Mouse (Mus musculus) intestine, embryonic 14.5 days (tissue): ENCODE results near the gene Tns3. TPM values are rescaled to one million over a fixed set of nuclear protein-coding genes. Genes with fewer than 3 reads are reported as not detected.

Source experiments
- ATAC-seq: fragments of 200-750 bp; cut with Nextera tagmentation; replicated peaks from 2 replicates; pipeline ENCODE4 v1.8.0; 2017; ENCODE audit warnings: low read depth, moderate number of reproducible peaks, moderate TSS enrichment, moderate library complexity; ENCODE audit not compliant: low FRiP score, low TSS enrichment
- DNase-seq: peaks from one replicate; pipeline ENCODE4 v3.0.0-alpha.2; 2018; ENCODE audit warnings: low spot score
- H3K27ac ChIP-seq: fragments of 300-500 bp; sonication (generic); 2 replicates; pipeline ENCODE4 v1.5.1; 2014; ENCODE audit warnings: low read depth, mild to moderate bottlenecking, control low read depth
- H3K27me3 ChIP-seq: fragments of 300-500 bp; sonication (generic); replicated peaks from 2 replicates; pipeline ENCODE4 v1.6.1; 2014; ENCODE audit warnings: low read length, control low read depth; ENCODE audit not compliant: control insufficient read depth, insufficient read depth
- H3K36me3 ChIP-seq: fragments of 300-500 bp; sonication (generic); 2 replicates; pipeline ENCODE4 v1.6.1; 2014; ENCODE audit warnings: low read length, control low read depth; ENCODE audit not compliant: control insufficient read depth, insufficient read depth
- H3K4me1 ChIP-seq: fragments of 300-500 bp; sonication (generic); replicated peaks from 2 replicates; pipeline ENCODE4 v1.6.1; 2014; ENCODE audit warnings: low read length, control low read depth, mixed read lengths; ENCODE audit not compliant: control insufficient read depth, insufficient read depth
- H3K4me2 ChIP-seq: fragments of 300-500 bp; sonication (generic); 2 replicates; pipeline ENCODE4 v1.6.1; 2014; ENCODE audit warnings: low read length
- H3K4me3 ChIP-seq: fragments of 300-500 bp; sonication (generic); 2 replicates; pipeline ENCODE4 v1.5.1; 2014; ENCODE audit warnings: low read depth, low read length, control low read depth, mixed read lengths
- H3K9ac ChIP-seq: fragments of 300-500 bp; sonication (generic); 2 replicates; pipeline ENCODE4 v1.6.1; 2014; ENCODE audit warnings: mild to moderate bottlenecking, low read length
- H3K9me3 ChIP-seq: fragments of 300-500 bp; sonication (generic); 2 replicates; pipeline ENCODE4 v1.6.1; 2016; ENCODE audit warnings: low read length, control low read depth; ENCODE audit not compliant: control insufficient read depth
- WGBS: fragments of 180-500 bp; shearing (Covaris S2); extraction: QIAGEN DNeasy Blood & Tissue Kit; methylation state at CpG from one replicate; pipeline ENCODE4 v1.1.7; 2014; 5-methylcytosine and 5-hydroxymethylcytosine counted together
- polyA plus RNA-seq: library from polyadenylated mRNA; unstranded; fragments of >200 nt; fragmentation: Nextera tagmentation; extraction: Ambion mirVana; gene quantifications from 2 replicates; pipeline ENCODE4 v1.2.1, GENCODE M21; 2014

The Tns3 gene
- polyA plus RNA-seq, 1 experiment from 2014 or later, result 25.7 TPM

GRCm38 (mm10) chr11:8468161-8469091 is 195.9 kb downstream of the Tns3 start:
- Histone ChIP-seq H3K9ac (peak overlapping the region; percentile 60), H3K4me2 (peak overlapping the region; percentile 82), H3K27ac (peak overlapping the region; percentile 88), H3K4me1 (peaks cover 46% of the 10 kb centered on the region), H3K27me3 (no peaks in the 10 kb centered on the region), H3K9me3 (no peaks in the 10 kb centered on the region), H3K4me3 (peak overlapping the region; percentile 45), H3K36me3 (peaks cover 17% of the 10 kb centered on the region; the same call in 1 of the 2 replicates)
- peak; percentile 79 for DNase-seq
- ATAC-seq, result peak; percentile 75
- 1% methylated on average over 33 of the region's 33 CpGs for WGBS

GRCm38 (mm10) chr11:8467403-8468160 is 196.8 kb downstream of the Tns3 start:
- peak overlapping the region; percentile 60 for H3K9ac ChIP-seq
- peak overlapping the region; percentile 45 for H3K4me3 ChIP-seq
- no peak for ATAC-seq
- H3K27ac ChIP-seq, result peak overlapping the region; percentile 88
- no peaks in the 10 kb centered on the region for H3K27me3 ChIP-seq
- H3K9me3 ChIP-seq, result no peaks in the 10 kb centered on the region
- 29% methylated on average over 13 of the region's 13 CpGs for WGBS
- peaks cover 44% of the 10 kb centered on the region for H3K4me1 ChIP-seq
- no peak for DNase-seq
- peak overlapping the region; percentile 82 for H3K4me2 ChIP-seq
- H3K36me3 ChIP-seq, result peaks cover 23% of the 10 kb centered on the region

GRCm38 (mm10) chr11:8463866-8464265 is 200.5 kb downstream of the Tns3 start:
- ATAC-seq (no peak), DNase-seq (no peak)
- peaks cover 23% of the 10 kb centered on the region for H3K36me3 ChIP-seq
- no peaks in the 10 kb centered on the region for H3K9me3 ChIP-seq
- no peak overlapping the region for H3K4me2 ChIP-seq
- no peak overlapping the region for H3K27ac ChIP-seq
- peaks cover 35% of the 10 kb centered on the region for H3K4me1 ChIP-seq
- H3K27me3 ChIP-seq, result no peaks in the 10 kb centered on the region
- WGBS, result 67% methylated on average over 2 of the region's 2 CpGs
- no peak overlapping the region for H3K4me3 ChIP-seq
- H3K9ac ChIP-seq, result no peak overlapping the region

GRCm38 (mm10) chr11:8462827-8463405 is 201.4 kb downstream of the Tns3 start:
- Histone ChIP-seq H3K9me3 (no peaks in the 10 kb centered on the region), H3K36me3 (peaks cover 29% of the 10 kb centered on the region), H3K27me3 (no peaks in the 10 kb centered on the region), H3K4me1 (peaks cover 36% of the 10 kb centered on the region), H3K27ac (no peak overlapping the region), H3K4me3 (no peak overlapping the region), H3K9ac (no peak overlapping the region), H3K4me2 (no peak overlapping the region)
- ATAC-seq (no peak), DNase-seq (no peak)
- WGBS, result 95% methylated on average over 3 of the region's 3 CpGs

- Histone ChIP-seq H3K4me2 (no peak overlapping the region), H3K27me3 (no peaks in the 10 kb centered on the region), H3K9me3 (no peaks in the 10 kb centered on the region), H3K27ac (no peak overlapping the region), H3K4me1 (peaks cover 32% of the 10 kb centered on the region), H3K9ac (no peak overlapping the region), H3K4me3 (no peak overlapping the region), H3K36me3 (peaks cover 24% of the 10 kb centered on the region)
- no peak for DNase-seq
- 64% methylated on average over 4 of the region's 4 CpGs for WGBS
- no peak for ATAC-seq
Measured at GRCm38 (mm10) chr11:8460835-8461234, 203.5 kb downstream of the Tns3 start.

GRCm38 (mm10) chr11:8457951-8458350 is 206.4 kb downstream of the Tns3 start:
- no peak for DNase-seq
- H3K4me2 ChIP-seq, result no peak overlapping the region

GRCm38 (mm10) chr11:8456586-8457285 is 207.6 kb downstream of the Tns3 start:
- Histone ChIP-seq H3K36me3 (peaks cover 18% of the 10 kb centered on the region), H3K4me3 (no peak overlapping the region), H3K9ac (no peak overlapping the region), H3K9me3 (no peaks in the 10 kb centered on the region), H3K4me2 (no peak overlapping the region), H3K27ac (no peak overlapping the region), H3K4me1 (peaks cover 37% of the 10 kb centered on the region), H3K27me3 (no peaks in the 10 kb centered on the region)
- ATAC-seq (no peak), DNase-seq (no peak)
- WGBS, result 68% methylated on average over 9 of the region's 9 CpGs

More at GRCm38 (mm10) chr11:8457951-8458350, 206.4 kb downstream of the Tns3 start:
- WGBS, result 28% methylated on average over 5 of the region's 5 CpGs
- H3K4me3 ChIP-seq, result no peak overlapping the region
- peaks cover 19% of the 10 kb centered on the region for H3K36me3 ChIP-seq
- H3K4me1 ChIP-seq, result peaks cover 37% of the 10 kb centered on the region
- H3K27me3 ChIP-seq, result no peaks in the 10 kb centered on the region
- ATAC-seq, result no peak
- H3K9me3 ChIP-seq, result no peaks in the 10 kb centered on the region
- H3K27ac ChIP-seq, result peak overlapping the region; percentile 5; the same call in 1 of the 2 replicates
- no peak overlapping the region for H3K9ac ChIP-seq

- peaks cover 34% of the 10 kb centered on the region for H3K4me1 ChIP-seq
- no peak overlapping the region for H3K4me3 ChIP-seq
Measured at GRCm38 (mm10) chr11:8455650-8456049, 208.7 kb downstream of the Tns3 start.

More at GRCm38 (mm10) chr11:8455650-8456049, 208.7 kb downstream of the Tns3 start:
- Histone ChIP-seq H3K9ac (no peak overlapping the region), H3K9me3 (no peaks in the 10 kb centered on the region), H3K27me3 (no peaks in the 10 kb centered on the region), H3K27ac (no peak overlapping the region), H3K4me2 (no peak overlapping the region), H3K36me3 (peaks cover 28% of the 10 kb centered on the region)
- 69% methylated on average over 6 of the region's 6 CpGs for WGBS
- ATAC-seq (no peak), DNase-seq (no peak)
